ENCODE assay signal across 31 mouse cellular contexts in the genomic region with DNA sequence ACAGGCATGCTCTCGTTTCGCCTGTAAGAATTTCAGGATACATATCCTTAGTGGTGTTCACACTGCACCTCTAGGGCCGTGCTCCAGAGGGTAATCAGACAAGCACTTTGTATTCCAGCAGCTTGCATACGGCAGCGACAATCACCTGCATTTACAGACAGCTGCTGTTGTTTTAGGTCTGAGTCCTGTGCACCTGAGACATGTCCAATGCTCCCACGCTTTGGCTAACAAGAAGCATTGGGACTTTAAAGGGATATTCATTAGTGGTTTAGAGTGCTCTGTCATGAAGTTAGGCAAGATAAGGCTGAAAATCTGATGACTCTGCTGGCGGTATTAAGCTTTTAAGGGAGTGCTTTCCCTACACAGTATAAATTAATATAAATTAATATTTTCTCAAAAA. TPM values are rescaled to one million over a fixed set of nuclear protein-coding genes. Genes with fewer than 3 reads are reported as not detected.
DNase-seq lines count a peak whose midpoint lies in the region; ATAC-seq and TF ChIP-seq lines count a peak whose summit lies in the region.
"Had no signal": no experiment of that assay in that cellular context is flagged by ENCODE, and none has a peak within 500 bp of the region (broad histone marks: within the 10 kb centered on the region; RNA-seq: fewer than 3 reads in every experiment).

No protein-coding gene starts in this region.

- H3K4me3 ChIP-seq in heart, embryonic 11.5 days (ENCODE audit: low read depth, low read length) = no peak overlapping the region
- H3K4me3 ChIP-seq in hindbrain, embryonic 15.5 days = no peak overlapping the region
- no peak overlapping the region for H3K4me3 ChIP-seq in hindbrain, embryonic 16.5 days (ENCODE audit: low read length)
- no peak overlapping the region for H3K4me3 ChIP-seq in midbrain, embryonic 16.5 days (ENCODE audit: low read depth, low read length)
- H3K4me3 ChIP-seq: forebrain, embryonic 15.5 days; layer of hippocampus, adult 2 months; left cerebral cortex, adult 2 months; limb, embryonic 12.5 days; liver, embryonic 15.5 days; myocyte; stomach, embryonic 15.5 days had no signal

- DNase-seq in heart, adult 11 months = peak; percentile 44
- DNase-seq in brain, embryonic 14.5 days (ENCODE audit: low read depth) = peak; percentile 35
- DNase-seq in cerebellum, postnatal 10 days = no peak
- DNase-seq: adrenal gland, adult 8-10 months; cerebellum, adult 8-10 months; cerebellum, postnatal 36 days; heart, postnatal 4 days; kidney, adult 2 months; kidney, postnatal 36 days; lung, embryonic 14.5 days; lung, postnatal 14 days; right cerebral cortex, postnatal 25 days; thymus, adult 18-20 months; thymus, postnatal 36 days had no signal

- ATAC-seq in heart, embryonic 11.5 days (replicated peaks; ENCODE audit: insufficient number of reproducible peaks, low FRiP score, low TSS enrichment) = no peak
- ATAC-seq in hindbrain, embryonic 15.5 days (ENCODE audit: low FRiP score, low read depth) = no peak
- no peak for ATAC-seq in hindbrain, embryonic 16.5 days
- peak; percentile 55; the same call in 1 of the 2 replicates for ATAC-seq in midbrain, embryonic 16.5 days
- ATAC-seq: forebrain, embryonic 15.5 days had no signal

- WGBS in heart, embryonic 11.5 days (ENCODE audit: insufficient replicate concordance) = 75% methylated on average over 7 of the region's 7 CpGs
- WGBS in hindbrain, embryonic 15.5 days = 51% methylated on average over 7 of the region's 7 CpGs
- WGBS in hindbrain, embryonic 16.5 days = 62% methylated on average over 7 of the region's 7 CpGs
- WGBS in midbrain, embryonic 16.5 days = 48% methylated on average over 7 of the region's 7 CpGs

- no peaks in the 10 kb centered on the region for H3K36me3 ChIP-seq in heart, embryonic 11.5 days (ENCODE audit: control insufficient read depth, insufficient read depth, low read length)
- no peaks in the 10 kb centered on the region for H3K36me3 ChIP-seq in hindbrain, embryonic 15.5 days
- no peaks in the 10 kb centered on the region for H3K36me3 ChIP-seq in hindbrain, embryonic 16.5 days (ENCODE audit: control insufficient read depth, insufficient read depth, low read length)
- H3K36me3 ChIP-seq in midbrain, embryonic 16.5 days (ENCODE audit: control insufficient read depth, insufficient read depth, low read length) = no peaks in the 10 kb centered on the region
- H3K36me3 ChIP-seq: forebrain, embryonic 15.5 days; G1E; limb, embryonic 12.5 days; liver, embryonic 15.5 days; stomach, embryonic 15.5 days had no signal

- no peaks in the 10 kb centered on the region for H3K27me3 ChIP-seq in heart, embryonic 11.5 days (ENCODE audit: control insufficient read depth, insufficient read depth, low read length)
- no peaks in the 10 kb centered on the region for H3K27me3 ChIP-seq in hindbrain, embryonic 15.5 days
- no peaks in the 10 kb centered on the region for H3K27me3 ChIP-seq in hindbrain, embryonic 16.5 days (replicated peaks; ENCODE audit: control insufficient read depth, insufficient read depth, low read length)
- H3K27me3 ChIP-seq in midbrain, embryonic 16.5 days (ENCODE audit: control insufficient read depth, insufficient read depth, low read depth, low read length) = no peaks in the 10 kb centered on the region
- H3K27me3 ChIP-seq: forebrain, embryonic 15.5 days; limb, embryonic 12.5 days; liver, embryonic 15.5 days; stomach, embryonic 15.5 days had no signal

- H3K9me3 ChIP-seq in heart, embryonic 11.5 days (replicated peaks; ENCODE audit: control insufficient read depth, low read length) = no peaks in the 10 kb centered on the region
- H3K9me3 ChIP-seq in hindbrain, embryonic 15.5 days = no peaks in the 10 kb centered on the region
- H3K9me3 ChIP-seq in hindbrain, embryonic 16.5 days (ENCODE audit: control insufficient read depth, low read length) = no peaks in the 10 kb centered on the region
- H3K9me3 ChIP-seq in midbrain, embryonic 16.5 days (replicated peaks; ENCODE audit: control insufficient read depth, low read length, poor library complexity, severe bottlenecking) = no peaks in the 10 kb centered on the region
- H3K9me3 ChIP-seq: forebrain, embryonic 15.5 days; G1E; limb, embryonic 12.5 days; liver, embryonic 15.5 days; stomach, embryonic 15.5 days had no signal

- no peak for TF ChIP-seq CTCF in brain, embryonic 14.5 days (IDR thresholded peaks at IDR 0.05; ENCODE audit: borderline replicate concordance, extremely low read depth, insufficient read depth, insufficient read length)

- H3K9ac ChIP-seq in heart, embryonic 11.5 days (ENCODE audit: low read depth, low read length) = no peak overlapping the region
- H3K9ac ChIP-seq in hindbrain, embryonic 15.5 days = no peak overlapping the region
- no peak overlapping the region; the same call in 1 of the 2 replicates for H3K9ac ChIP-seq in hindbrain, embryonic 16.5 days (ENCODE audit: low read depth, low read length)
- H3K9ac ChIP-seq in midbrain, embryonic 16.5 days (ENCODE audit: low read depth, low read length) = no peak overlapping the region
- H3K9ac ChIP-seq: forebrain, embryonic 15.5 days; limb, embryonic 12.5 days; liver, embryonic 15.5 days; lung, embryonic 14.5 days; stomach, embryonic 15.5 days had no signal

- TF ChIP-seq POLR2A in brain, embryonic 14.5 days (IDR thresholded peaks at IDR 0.05; ENCODE audit: borderline replicate concordance, extremely low read depth, insufficient read depth, insufficient read length, poor library complexity, severe bottlenecking) = no peak

- H3K27ac ChIP-seq in heart, embryonic 11.5 days (ENCODE audit: low read depth, low read length) = no peak overlapping the region
- peak overlapping the region; percentile 21; the same call in 1 of the 2 replicates for H3K27ac ChIP-seq in hindbrain, embryonic 15.5 days (replicated peaks)
- H3K27ac ChIP-seq in hindbrain, embryonic 16.5 days (ENCODE audit: low read depth, low read length) = no peak overlapping the region; the same call in 1 of the 2 replicates
- H3K27ac ChIP-seq in midbrain, embryonic 16.5 days (ENCODE audit: low read length) = peak overlapping the region; percentile 39; the same call in 1 of the 2 replicates
- H3K27ac ChIP-seq: forebrain, embryonic 15.5 days; layer of hippocampus, adult 2 months; left cerebral cortex, adult 2 months; limb, embryonic 12.5 days; stomach, embryonic 15.5 days had no signal

- peaks cover 7% of the 10 kb centered on the region; the same call in 1 of the 2 replicates for H3K4me1 ChIP-seq in heart, embryonic 11.5 days (ENCODE audit: control insufficient read depth, insufficient read depth, low read length)
- H3K4me1 ChIP-seq in hindbrain, embryonic 15.5 days (replicated peaks) = peaks cover 16% of the 10 kb centered on the region
- peaks cover 5% of the 10 kb centered on the region for H3K4me1 ChIP-seq in hindbrain, embryonic 16.5 days (ENCODE audit: control insufficient read depth, insufficient read depth, low read depth, low read length)
- H3K4me1 ChIP-seq in midbrain, embryonic 16.5 days (ENCODE audit: control insufficient read depth, insufficient read depth, low read length) = peaks cover 7% of the 10 kb centered on the region
- H3K4me1 ChIP-seq: stomach, embryonic 15.5 days had no signal

- H3K4me2 ChIP-seq in heart, embryonic 11.5 days = no peak overlapping the region
- no peak overlapping the region for H3K4me2 ChIP-seq in hindbrain, embryonic 15.5 days
- H3K4me2 ChIP-seq in hindbrain, embryonic 16.5 days (ENCODE audit: low read length) = no peak overlapping the region
- no peak overlapping the region for H3K4me2 ChIP-seq in midbrain, embryonic 16.5 days (ENCODE audit: low read length)
- H3K4me2 ChIP-seq: forebrain, embryonic 15.5 days; limb, embryonic 12.5 days; liver, embryonic 15.5 days; lung, embryonic 14.5 days; stomach, embryonic 15.5 days had no signal

RNA-seq across cellular contexts. Expression of a gene that starts 37.7 kb away (rescaled TPM):
- not detected in 2 replicates for polyA plus RNA-seq in heart, embryonic 11.5 days (2014; fragmentation: Nextera tagmentation; extraction: Ambion mirVana)
- not detected in 2 replicates for polyA plus RNA-seq in hindbrain, embryonic 15.5 days (2015; fragmentation: Nextera tagmentation; extraction: Ambion mirVana)
- not detected in 2 replicates for polyA plus RNA-seq in hindbrain, embryonic 16.5 days (2015; fragmentation: Nextera tagmentation; extraction: Ambion mirVana)
- polyA plus RNA-seq in brain, embryonic 14.5 days (2012; rRNA removed) = not detected in 2 replicates
- polyA plus RNA-seq in midbrain, embryonic 16.5 days (2015; fragmentation: Nextera tagmentation; extraction: Ambion mirVana) = not detected in 2 replicates
- polyA plus RNA-seq: embryonic facial prominence, embryonic 11.5 days; forebrain, embryonic 15.5 days; G1E; heart, embryonic 16.5 days; intestine, embryonic 14.5 days; kidney, adult 2 months; kidney, embryonic 16.5 days; limb, embryonic 12.5 days; liver, adult 2 months; liver, embryonic 15.5 days; lung, embryonic 14.5 days; myocyte; stomach, embryonic 15.5 days had no signal

Comparison
In these comparisons a context has a peak if more than half of its experiments do, and no peak if none do; other contexts are left out.
1. H3K27ac ChIP-seq: peak in hindbrain, embryonic 15.5 days (single experiment) and midbrain, embryonic 16.5 days (single experiment); none in heart, embryonic 11.5 days (single experiment) and hindbrain, embryonic 16.5 days (single experiment).
2. DNase-seq: peak in heart, adult 11 months (single experiment) and brain, embryonic 14.5 days (single experiment); none in cerebellum, postnatal 10 days (0 of 2).